Mouse (Mus musculus): ENCODE measurements around the gene Fnbp1l. TPM values are rescaled to one million over a fixed set of nuclear protein-coding genes. Genes with fewer than 3 reads are reported as not detected.

The Fnbp1l gene
- polyA plus RNA-seq (2015; fragmentation: Nextera tagmentation; extraction: Ambion mirVana), result 242 and 273 TPM in 2 replicates

DNA sequence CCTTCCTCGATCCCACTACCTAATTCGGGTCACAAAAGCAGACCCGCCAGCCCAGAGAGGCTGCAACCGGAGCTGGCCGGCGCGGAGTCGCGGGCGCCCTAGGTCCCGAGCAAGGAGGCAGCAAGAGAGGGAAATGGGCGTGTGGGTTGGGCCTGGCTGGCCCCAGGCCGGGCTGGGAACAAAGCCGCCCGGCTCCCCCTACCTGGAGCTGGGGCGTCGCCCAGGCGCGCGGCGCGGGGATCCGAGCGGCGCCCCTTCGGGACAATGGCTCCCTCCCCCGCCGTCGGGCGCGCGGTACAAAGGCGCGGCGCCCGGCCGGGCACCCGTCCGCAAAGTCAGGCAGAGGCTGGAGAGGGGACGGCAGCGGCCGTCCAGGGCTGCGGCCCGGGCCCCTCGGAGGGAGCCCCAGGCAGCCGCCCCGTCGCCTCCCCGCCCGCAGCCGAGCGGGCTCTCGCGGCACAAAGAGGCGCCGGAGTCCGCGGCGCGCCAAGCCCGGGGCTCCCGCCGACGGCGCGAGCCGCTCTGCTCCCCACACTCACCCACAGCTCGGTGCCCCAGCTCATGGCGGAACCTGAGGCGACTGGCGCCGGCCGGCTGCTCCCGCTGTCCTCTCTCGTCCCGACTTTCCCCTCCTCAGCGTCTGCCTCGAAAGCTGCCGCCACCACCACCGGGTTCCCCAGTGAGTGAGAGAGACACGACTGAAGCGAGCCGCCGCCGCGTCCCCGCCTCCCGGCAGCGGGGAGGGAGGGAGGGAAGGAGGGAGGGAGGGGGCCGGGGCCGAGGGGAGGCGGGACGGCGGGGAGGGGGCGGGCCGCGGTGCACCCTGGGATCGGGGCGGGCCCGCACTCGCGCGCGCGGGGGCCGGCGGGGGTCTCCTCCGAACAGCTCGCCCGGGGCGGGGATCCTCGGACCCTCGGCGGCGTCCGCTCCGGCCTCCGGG, at the start of gene Fnbp1l:
Gene Fnbp1l (minus strand): TSS at position 725 of the 940 bp plus-strand sequence.
- Histone ChIP-seq H3K4me1 (peaks cover 41% of the 10 kb centered on the region), H3K4me2 (peak within 1 kb of the TSS; percentile 57), H3K27ac (peak within 1 kb of the TSS; percentile 99), H3K36me3 (replicated peaks) (no peaks in the 10 kb centered on the region), H3K9ac (peak within 1 kb of the TSS; percentile 100), H3K27me3 (replicated peaks) (no peaks in the 10 kb centered on the region), H3K4me3 (peak within 1 kb of the TSS; percentile 100), H3K9me3 (no peaks in the 10 kb centered on the region)
- peak; percentile 83 for ATAC-seq (replicated peaks)
- WGBS, result under 1% methylated on average over 94 of the region's 118 CpGs

DNA sequence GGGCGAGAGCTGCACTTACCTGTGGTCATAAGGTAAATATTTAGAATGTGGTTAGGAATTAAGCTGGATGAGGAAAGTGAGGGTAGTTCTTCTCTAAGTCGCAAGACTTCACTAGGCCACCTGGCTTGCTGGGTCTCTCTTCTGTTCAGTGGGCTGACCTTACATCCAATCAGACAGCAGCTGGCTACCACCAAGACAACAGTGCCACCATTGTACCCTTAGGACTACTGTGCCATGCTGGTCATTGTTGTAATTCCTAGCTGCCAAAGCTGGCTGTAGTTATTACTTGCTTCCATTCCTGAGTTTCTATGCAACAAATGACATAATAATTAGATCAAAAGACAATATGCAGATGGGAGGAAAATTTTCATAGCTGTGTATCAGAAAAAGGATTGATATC, 41.3 kb upstream of the Fnbp1l start:
- Histone ChIP-seq H3K27me3 (replicated peaks) (no peaks in the 10 kb centered on the region), H3K36me3 (replicated peaks) (no peaks in the 10 kb centered on the region), H3K4me3 (no peak overlapping the region), H3K9ac (no peak overlapping the region), H3K9me3 (no peaks in the 10 kb centered on the region), H3K4me1 (no peaks in the 10 kb centered on the region), H3K4me2 (no peak overlapping the region), H3K27ac (no peak overlapping the region)
- 74% methylated on average over 2 of the region's 2 CpGs for WGBS
- ATAC-seq (replicated peaks), result no peak

DNA sequence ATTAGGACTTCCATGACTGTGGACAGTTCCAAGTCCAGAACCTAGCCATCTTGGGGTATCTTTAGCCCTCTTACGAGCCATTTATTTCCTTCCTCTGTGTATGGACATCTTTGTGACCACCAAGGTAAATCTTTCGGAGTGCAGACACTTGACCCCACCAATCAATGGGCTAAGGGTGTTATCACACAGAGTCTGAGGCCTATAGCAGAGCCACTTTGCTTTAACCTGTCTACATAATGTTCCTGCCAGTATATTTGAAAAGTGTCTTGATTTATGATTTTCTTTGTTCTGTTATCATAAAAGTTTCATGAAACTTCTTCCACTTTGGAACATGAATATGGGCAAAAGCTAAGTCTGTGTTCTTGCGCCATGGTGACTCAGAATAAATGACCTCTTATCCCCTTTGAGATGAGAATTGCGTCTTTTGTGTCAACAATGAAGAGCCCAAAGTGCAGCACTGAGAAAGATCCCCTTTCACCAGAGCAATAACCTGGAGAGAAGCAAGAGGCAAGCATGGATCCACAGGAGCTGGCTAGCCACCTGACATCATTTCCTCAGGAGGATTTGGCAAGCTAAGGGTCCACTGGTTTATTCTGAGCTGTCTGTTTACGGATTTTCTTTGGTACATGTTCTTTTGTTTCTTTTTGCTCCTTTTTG, 39.9 kb upstream of the Fnbp1l start:
- 92% methylated on average over 5 of the region's 5 CpGs for WGBS
- no peaks in the 10 kb centered on the region for H3K36me3 ChIP-seq (replicated peaks)
- ATAC-seq (replicated peaks), result no peak
- H3K4me2 ChIP-seq, result no peak overlapping the region
- no peak overlapping the region for H3K4me3 ChIP-seq
- no peak overlapping the region for H3K9ac ChIP-seq
- H3K9me3 ChIP-seq, result no peaks in the 10 kb centered on the region
- H3K27ac ChIP-seq, result no peak overlapping the region
- no peaks in the 10 kb centered on the region for H3K27me3 ChIP-seq (replicated peaks)
- H3K4me1 ChIP-seq, result no peaks in the 10 kb centered on the region

DNA sequence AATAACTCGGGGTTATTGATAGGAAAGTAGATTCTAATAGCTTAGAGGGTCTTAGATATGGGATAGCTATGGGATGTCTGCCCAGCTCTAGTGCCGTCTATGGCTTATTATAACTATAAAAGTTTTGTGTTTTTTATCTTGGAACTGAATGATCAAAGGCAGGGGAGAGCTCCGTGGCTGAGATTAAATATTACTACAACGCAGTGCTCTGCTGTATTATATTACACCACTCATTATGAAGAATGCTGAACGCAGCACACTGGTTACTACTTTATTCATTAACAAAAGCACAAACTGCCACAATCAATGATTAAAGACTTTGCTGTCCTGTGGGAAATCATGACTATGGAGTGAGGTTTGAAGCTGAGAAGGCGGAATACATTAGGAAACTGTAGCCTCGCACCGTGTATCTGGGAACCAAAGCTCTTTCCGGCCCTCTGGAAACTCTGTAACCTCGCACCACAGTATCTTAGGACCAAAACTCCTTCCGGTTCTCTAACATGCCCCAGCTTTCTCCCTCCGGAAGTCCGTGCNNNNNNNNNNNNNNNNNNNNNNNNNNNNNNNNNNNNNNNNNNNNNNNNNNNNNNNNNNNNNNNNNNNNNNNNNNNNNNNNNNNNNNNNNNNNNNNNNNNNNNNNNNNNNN, 27.8 kb upstream of the Fnbp1l start:
- WGBS, result 60% methylated on average over 13 of the region's 13 CpGs
- Histone ChIP-seq H3K36me3 (replicated peaks) (no peaks in the 10 kb centered on the region), H3K27me3 (replicated peaks) (no peaks in the 10 kb centered on the region), H3K9me3 (no peaks in the 10 kb centered on the region), H3K4me2 (no peak overlapping the region; the same call in 1 of the 2 replicates), H3K27ac (no peak overlapping the region), H3K4me1 (peaks cover 2% of the 10 kb centered on the region; the same call in 1 of the 2 replicates), H3K9ac (no peak overlapping the region), H3K4me3 (no peak overlapping the region)
- ATAC-seq (replicated peaks), result peak; percentile 62

DNA sequence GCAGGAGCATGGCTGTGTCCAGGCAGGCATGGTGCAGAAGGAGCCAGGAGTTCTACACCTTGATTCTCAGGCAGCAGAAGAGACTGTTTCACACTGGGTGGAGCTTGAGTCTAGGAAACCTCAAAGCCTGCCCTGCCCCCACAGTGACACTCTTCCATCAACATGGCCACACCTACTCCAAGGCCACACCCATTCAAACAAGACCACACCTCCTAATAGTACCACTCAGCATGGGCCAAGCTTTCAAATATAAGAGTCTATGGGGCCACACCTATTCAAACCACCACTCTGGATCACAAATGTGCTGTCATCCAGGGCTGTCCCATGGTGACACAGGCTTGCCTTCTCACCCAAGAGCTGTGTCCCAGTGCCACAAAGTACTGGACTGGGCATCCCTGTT, 20.8 kb upstream of the Fnbp1l start:
- ATAC-seq (replicated peaks), result no peak
- no peak overlapping the region for H3K9ac ChIP-seq
- H3K4me3 ChIP-seq, result no peak overlapping the region

DNA sequence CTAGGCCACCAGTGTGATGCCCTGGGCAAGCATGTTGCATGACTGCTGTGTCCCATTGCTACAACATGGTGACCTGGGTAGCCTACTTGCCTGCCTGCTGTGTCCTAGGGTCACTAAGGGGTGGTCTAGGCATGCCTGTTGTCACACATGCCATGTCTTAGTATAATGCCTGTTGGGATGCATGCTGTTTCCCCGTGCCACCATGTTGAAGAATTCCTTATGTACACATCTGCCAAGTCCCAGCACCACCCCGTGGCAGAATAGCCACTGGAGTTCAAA, 19.6 kb upstream of the Fnbp1l start:
- ATAC-seq (replicated peaks), result no peak; the same call in 1 of the 2 replicates
- H3K9me3 ChIP-seq, result no peaks in the 10 kb centered on the region

More for the DNA sequence above, 20.8 kb upstream of the Fnbp1l start:
- Histone ChIP-seq H3K4me1 (no peaks in the 10 kb centered on the region), H3K27me3 (replicated peaks) (no peaks in the 10 kb centered on the region), H3K27ac (no peak overlapping the region), H3K4me2 (no peak overlapping the region), H3K36me3 (replicated peaks) (no peaks in the 10 kb centered on the region), H3K9me3 (no peaks in the 10 kb centered on the region)

DNA sequence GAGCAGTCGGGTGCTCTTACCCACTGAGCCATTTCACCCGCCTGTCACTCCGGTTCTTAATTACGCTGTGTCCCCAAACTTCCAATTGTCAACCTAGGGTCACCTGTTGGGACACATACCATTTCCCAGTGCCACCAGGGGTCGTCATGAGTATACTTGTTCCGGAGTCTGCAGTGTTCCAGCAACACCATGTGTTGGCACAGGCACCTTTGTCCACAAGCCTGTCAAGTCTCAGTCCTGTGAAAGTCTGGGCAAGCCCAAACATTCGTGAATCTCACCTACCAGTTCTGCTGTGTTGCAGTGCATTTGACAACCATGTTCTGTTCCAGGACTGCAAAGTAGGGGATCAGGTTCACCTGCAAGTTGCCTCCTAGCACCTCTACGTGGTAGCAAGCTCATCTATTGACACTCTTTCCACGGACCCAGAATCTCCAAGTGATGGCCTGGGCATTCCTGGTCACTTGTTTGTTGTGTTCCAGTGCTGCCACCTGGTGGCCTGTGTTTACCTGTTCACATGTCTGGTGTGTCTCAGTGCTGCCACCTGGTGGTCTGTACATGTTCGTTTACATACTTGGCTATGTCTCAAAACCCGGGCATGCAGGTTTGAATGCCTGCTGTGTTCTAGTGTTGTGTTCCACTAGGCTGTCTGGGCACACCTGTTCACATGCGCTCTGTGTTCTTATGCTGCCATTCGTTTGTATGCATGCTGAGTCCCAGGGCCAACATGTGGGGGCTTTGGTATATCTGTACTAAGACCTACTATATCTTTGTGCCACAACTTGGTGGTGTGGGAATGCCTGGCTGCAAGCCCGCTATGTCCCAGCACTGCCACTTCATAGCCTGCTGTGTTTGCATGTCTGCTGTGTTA, 19.0 kb upstream of the Fnbp1l start:
- Histone ChIP-seq H3K27me3 (replicated peaks) (no peaks in the 10 kb centered on the region), H3K9ac (no peak overlapping the region), H3K4me1 (no peaks in the 10 kb centered on the region), H3K27ac (no peak overlapping the region), H3K4me2 (no peak overlapping the region), H3K4me3 (no peak overlapping the region), H3K36me3 (replicated peaks) (no peaks in the 10 kb centered on the region), H3K9me3 (no peaks in the 10 kb centered on the region)
- peak; percentile 89 for ATAC-seq (replicated peaks)
- WGBS, result 38% methylated on average over 14 of the region's 14 CpGs

More for the DNA sequence above, 19.6 kb upstream of the Fnbp1l start:
- 79% methylated on average over 2 of the region's 2 CpGs for WGBS
- Histone ChIP-seq H3K4me1 (no peaks in the 10 kb centered on the region), H3K27ac (no peak overlapping the region), H3K4me3 (no peak overlapping the region), H3K4me2 (no peak overlapping the region), H3K36me3 (replicated peaks) (no peaks in the 10 kb centered on the region), H3K9ac (no peak overlapping the region), H3K27me3 (replicated peaks) (no peaks in the 10 kb centered on the region)

DNA sequence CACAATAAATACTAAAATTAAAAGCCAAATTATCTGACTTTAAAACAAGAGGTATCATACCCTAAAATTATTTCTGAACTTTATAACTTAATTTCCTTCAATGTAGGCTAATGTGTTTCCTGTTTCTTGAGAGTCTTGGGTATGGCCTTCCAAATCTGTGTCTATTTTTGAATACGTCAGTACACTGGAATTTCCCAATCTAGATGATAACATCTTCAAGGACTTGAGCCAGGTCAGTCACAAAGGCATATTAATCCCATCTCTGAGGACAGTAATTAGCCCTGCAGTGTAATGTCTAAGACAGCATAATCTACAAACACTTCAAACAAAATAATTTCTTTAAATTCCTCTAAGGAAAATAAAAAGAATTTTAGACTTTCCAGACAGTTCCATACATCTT, 17.8 kb upstream of the Fnbp1l start:
- Histone ChIP-seq H3K36me3 (replicated peaks) (no peaks in the 10 kb centered on the region), H3K9ac (no peak overlapping the region), H3K9me3 (no peaks in the 10 kb centered on the region), H3K4me1 (no peaks in the 10 kb centered on the region), H3K4me2 (no peak overlapping the region), H3K27me3 (replicated peaks) (no peaks in the 10 kb centered on the region), H3K4me3 (no peak overlapping the region), H3K27ac (no peak overlapping the region)
- ATAC-seq (replicated peaks), result no peak
- 85% methylated on average over 1 of the region's 1 CpGs for WGBS

DNA sequence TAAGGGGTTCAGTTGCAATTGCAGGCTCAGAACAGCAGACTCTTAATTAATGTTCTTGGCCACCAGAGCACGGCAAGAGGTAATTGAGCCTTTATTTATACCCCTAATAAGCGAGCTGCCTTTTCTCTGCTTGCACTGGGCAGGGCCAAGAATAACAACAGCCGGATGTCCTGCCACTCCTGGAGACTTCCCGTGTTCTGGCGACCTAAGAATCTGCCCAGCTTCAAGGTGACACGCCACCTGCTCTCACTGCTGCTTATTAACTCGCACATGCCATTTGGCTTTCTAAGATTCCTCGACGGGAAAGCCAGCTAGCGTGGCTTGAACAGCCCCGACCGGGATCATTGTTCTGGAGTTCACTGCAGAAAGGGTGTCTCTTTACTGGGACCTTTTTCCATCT, 15.7 kb upstream of the Fnbp1l start:
- no peak overlapping the region for H3K4me2 ChIP-seq
- no peaks in the 10 kb centered on the region for H3K36me3 ChIP-seq (replicated peaks)
- H3K4me1 ChIP-seq, result no peaks in the 10 kb centered on the region
- 18% methylated on average over 12 of the region's 12 CpGs for WGBS
- no peak overlapping the region for H3K9ac ChIP-seq
- H3K27ac ChIP-seq, result no peak overlapping the region
- H3K27me3 ChIP-seq (replicated peaks), result no peaks in the 10 kb centered on the region
- no peaks in the 10 kb centered on the region for H3K9me3 ChIP-seq
- no peak for ATAC-seq (replicated peaks)
- H3K4me3 ChIP-seq, result no peak overlapping the region

DNA sequence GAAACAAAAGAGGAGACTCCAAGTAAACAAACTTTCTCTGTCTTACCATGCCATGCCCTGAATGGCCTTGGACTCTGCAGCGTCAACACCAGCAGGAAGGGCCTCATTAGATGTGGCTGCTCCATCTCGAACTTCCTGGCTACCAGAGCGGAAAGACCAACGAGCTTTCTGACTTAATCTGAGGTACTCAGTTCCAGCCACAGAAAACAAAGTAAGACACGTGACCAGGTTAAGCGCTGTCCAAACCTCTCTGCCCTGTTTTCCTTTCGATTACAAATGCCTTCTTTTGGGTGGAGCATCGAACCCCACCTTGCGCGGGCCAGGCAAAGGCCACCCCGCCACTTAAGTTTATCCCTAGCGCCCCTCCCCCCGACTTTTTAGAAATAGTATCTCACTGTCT, 10.1 kb upstream of the Fnbp1l start:
- Histone ChIP-seq H3K27me3 (replicated peaks) (no peaks in the 10 kb centered on the region), H3K9ac (no peak overlapping the region), H3K4me2 (peak overlapping the region; percentile 17), H3K4me3 (no peak overlapping the region), H3K9me3 (no peaks in the 10 kb centered on the region), H3K36me3 (replicated peaks) (no peaks in the 10 kb centered on the region), H3K27ac (no peak overlapping the region), H3K4me1 (no peaks in the 10 kb centered on the region)
- ATAC-seq (replicated peaks), result no peak
- 11% methylated on average over 13 of the region's 13 CpGs for WGBS

DNA sequence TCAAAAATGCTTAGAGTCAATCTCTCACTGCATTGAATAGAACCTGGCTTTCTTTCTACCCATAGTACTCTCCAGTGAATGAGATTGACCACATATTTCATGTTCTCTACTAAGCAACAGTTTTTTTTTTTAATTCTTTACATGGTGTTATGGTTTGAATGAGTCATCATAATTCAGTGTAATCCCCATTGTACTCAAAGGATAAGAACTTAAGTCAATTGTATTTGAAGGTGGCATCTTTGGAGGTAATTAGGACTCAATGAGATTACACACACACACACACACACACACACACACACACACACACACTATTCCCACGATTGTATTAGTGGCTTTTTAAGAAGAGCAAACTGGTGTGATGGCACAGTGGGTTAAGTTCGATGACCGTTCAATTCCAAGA, 9.4 kb upstream of the Fnbp1l start:
- Histone ChIP-seq H3K36me3 (replicated peaks) (no peaks in the 10 kb centered on the region), H3K9me3 (no peaks in the 10 kb centered on the region)
- 68% methylated on average over 3 of the region's 3 CpGs for WGBS

DNA sequence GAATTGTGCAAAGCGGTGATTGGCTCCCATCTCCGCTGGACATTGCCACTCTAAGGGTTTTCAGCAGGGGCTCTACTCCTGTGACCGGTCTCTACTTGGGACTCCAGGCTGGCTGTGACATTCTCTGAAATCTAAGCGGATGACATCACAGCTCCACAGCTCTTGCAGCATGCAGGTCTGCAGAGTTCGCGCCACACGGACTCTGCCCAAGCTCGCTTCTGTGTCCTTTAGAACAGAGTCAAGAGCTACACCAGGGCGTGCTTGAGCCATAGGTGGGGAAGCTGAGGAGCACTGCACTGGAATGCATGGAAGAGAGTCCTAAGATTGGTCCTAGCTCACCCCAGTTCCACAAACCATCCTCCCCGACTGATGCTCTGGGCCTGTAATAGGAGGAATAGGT, 9.0 kb upstream of the Fnbp1l start:
- Histone ChIP-seq H3K4me1 (no peaks in the 10 kb centered on the region), H3K27me3 (replicated peaks) (no peaks in the 10 kb centered on the region), H3K9ac (no peak overlapping the region), H3K4me3 (no peak overlapping the region), H3K4me2 (no peak overlapping the region), H3K9me3 (no peaks in the 10 kb centered on the region), H3K27ac (no peak overlapping the region), H3K36me3 (replicated peaks) (no peaks in the 10 kb centered on the region)
- ATAC-seq (replicated peaks), result no peak
- WGBS, result 91% methylated on average over 10 of the region's 10 CpGs

More for the DNA sequence above, 9.4 kb upstream of the Fnbp1l start:
- Histone ChIP-seq H3K4me2 (no peak overlapping the region), H3K9ac (no peak overlapping the region), H3K27me3 (replicated peaks) (no peaks in the 10 kb centered on the region), H3K4me1 (no peaks in the 10 kb centered on the region), H3K4me3 (no peak overlapping the region), H3K27ac (no peak overlapping the region)
- no peak for ATAC-seq (replicated peaks)
